8 mouse cellular contexts compared by ENCODE assay signal in genomic region chr2:167894948-167895372, GRCm38 (mm10). TPM values are rescaled to one million over a fixed set of nuclear protein-coding genes. Genes with fewer than 3 reads are reported as not detected.
DNase-seq lines count a peak whose midpoint lies in the region; ATAC-seq lines count a peak whose summit lies in the region.

No protein-coding gene starts in this region.

- 1% methylated on average over 30 of the region's 30 CpGs for WGBS in hindbrain, embryonic 13.5 days

- H3K9me3 ChIP-seq in hindbrain, embryonic 13.5 days: no peaks in the 10 kb centered on the region

- peaks cover 45% of the 10 kb centered on the region for H3K27me3 ChIP-seq in hindbrain, embryonic 13.5 days

- H3K27ac ChIP-seq in hindbrain, embryonic 13.5 days: no peak overlapping the region

- no peak overlapping the region for H3K9ac ChIP-seq in hindbrain, embryonic 13.5 days

- H3K4me1 ChIP-seq in hindbrain, embryonic 13.5 days (replicated peaks): peaks cover 3% of the 10 kb centered on the region; the same call in 1 of the 2 replicates

- ATAC-seq in hindbrain, embryonic 13.5 days (ENCODE audit: low FRiP score): peak; percentile 79

- H3K36me3 ChIP-seq in hindbrain, embryonic 13.5 days: no peaks in the 10 kb centered on the region

- DNase-seq in MN1 (ENCODE audit: low spot score): peak; percentile 84
- peak; percentile 65 for DNase-seq in cerebellum, adult 9-11 months
- DNase-seq in frontal cortex, postnatal 14 days (ENCODE audit: low spot score in 2 of 2): peak; percentile 57 to 84
- DNase-seq in layer of hippocampus, postnatal 25 days (ENCODE audit: extremely low spot score in 1 of 2, low spot score in 1 of 2): peak; percentile 96 to 97
- peak; percentile 91 for DNase-seq in lung, postnatal 14 days
- peak; percentile 43 for DNase-seq in retina, adult 2 months (ENCODE audit: low read depth, low spot score)
- peak; percentile 85 for DNase-seq in thymus, postnatal 25 days

- peak overlapping the region; percentile 42 for H3K4me2 ChIP-seq in hindbrain, embryonic 13.5 days

- 0 out of 2 replicates have a peak overlapping the region, but pooled peaks have one; percentile 16 for H3K4me3 ChIP-seq in hindbrain, embryonic 13.5 days

RNA-seq across cellular contexts. Expression of gene Ptpn1, which starts 36.9 kb away (rescaled TPM):
- polyA plus RNA-seq in hindbrain, embryonic 13.5 days (2015; fragmentation: Nextera tagmentation; extraction: Ambion mirVana): 96.3 and 98.0 TPM in 2 replicates
- total RNA-seq in layer of hippocampus, postnatal 25 days (2021): 10 to 100 TPM; 62.5 to 63.8 TPM

Comparison
In these comparisons a context has a peak if more than half of its experiments do, and no peak if none do; other contexts are left out.
1. DNase-seq: peak in every context shown above with its lines; median percentile 96 in layer of hippocampus, postnatal 25 days; 91 in lung, postnatal 14 days; 85 in thymus, postnatal 25 days; 84 in MN1; 70 in frontal cortex, postnatal 14 days; 65 in cerebellum, adult 9-11 months; 43 in retina, adult 2 months.